In genomic region chr5:148757715-148758114, GRCm38 (mm10) we compare ENCODE assay signal across 22 mouse cellular contexts.
DNase-seq lines count a peak whose midpoint lies in the region; ATAC-seq and TF ChIP-seq lines count a peak whose summit lies in the region.
"Had no signal": no experiment of that assay in that cellular context is flagged by ENCODE, and none has a peak within 500 bp of the region (broad histone marks: within the 10 kb centered on the region; RNA-seq: fewer than 3 reads in every experiment).

No protein-coding gene starts in this region.

- 77% methylated on average over 5 of the region's 5 CpGs for WGBS in hindbrain, postnatal 0 days
- WGBS in hindbrain, embryonic 10.5 days: 77% methylated on average over 5 of the region's 5 CpGs
- WGBS in kidney, postnatal 0 days: 37% methylated on average over 5 of the region's 5 CpGs
- 71% methylated on average over 5 of the region's 5 CpGs for WGBS in embryonic facial prominence, embryonic 12.5 days
- 67% methylated on average over 5 of the region's 5 CpGs for WGBS in limb, embryonic 15.5 days

- H3K36me3 ChIP-seq in hindbrain, postnatal 0 days (ENCODE audit: insufficient read depth, low read length): no peaks in the 10 kb centered on the region
- H3K36me3 ChIP-seq in hindbrain, embryonic 10.5 days: no peaks in the 10 kb centered on the region
- H3K36me3 ChIP-seq in kidney, postnatal 0 days (ENCODE audit: insufficient read depth, low read length): no peaks in the 10 kb centered on the region
- no peaks in the 10 kb centered on the region for H3K36me3 ChIP-seq in embryonic facial prominence, embryonic 12.5 days
- H3K36me3 ChIP-seq in limb, embryonic 15.5 days: no peaks in the 10 kb centered on the region
- H3K36me3 ChIP-seq: G1E; liver, embryonic 12.5 days; stomach, embryonic 15.5 days had no signal

- no peak for TF ChIP-seq CTCF in hindbrain, postnatal 0 days (IDR thresholded peaks at IDR 0.05; ENCODE audit: low read depth)
- TF ChIP-seq CTCF in kidney, postnatal 0 days (IDR thresholded peaks at IDR 0.05; ENCODE audit: low read depth): no peak

- DNase-seq in hindbrain, postnatal 0 days (ENCODE audit: low spot score): no peak
- no peak for DNase-seq in hindbrain, embryonic 10.5 days (ENCODE audit: low spot score)
- DNase-seq in kidney, postnatal 0 days (ENCODE audit: low spot score): no peak
- DNase-seq in kidney, adult 8-10 months: no peak
- no peak for DNase-seq in right cerebral cortex, postnatal 10 days (ENCODE audit: low spot score in 2 of 2)
- no peak for DNase-seq in thymus, postnatal 14 days
- DNase-seq: adrenal gland, postnatal 14 days; cerebellum, adult 11-12 months; cerebellum, adult 9-11 months; gastrocnemius, postnatal 14 days; heart, adult 11 months; lung, adult 2 months; lung, postnatal 14 days; right cerebral cortex, postnatal 14 days had no signal

- no peak overlapping the region for H3K4me3 ChIP-seq in hindbrain, postnatal 0 days (ENCODE audit: low read length)
- no peak overlapping the region for H3K4me3 ChIP-seq in hindbrain, embryonic 10.5 days
- no peak overlapping the region for H3K4me3 ChIP-seq in kidney, postnatal 0 days (replicated peaks; ENCODE audit: low read depth, low read length)
- no peak overlapping the region for H3K4me3 ChIP-seq in embryonic facial prominence, embryonic 12.5 days
- no peak overlapping the region for H3K4me3 ChIP-seq in limb, embryonic 15.5 days
- H3K4me3 ChIP-seq: liver, embryonic 12.5 days; stomach, embryonic 15.5 days had no signal

- peak; percentile 32; the same call in 1 of the 2 replicates for ATAC-seq in hindbrain, postnatal 0 days
- peak; percentile 38 for ATAC-seq in kidney, postnatal 0 days (replicated peaks; ENCODE audit: low FRiP score, low read depth)
- no peak for ATAC-seq in embryonic facial prominence, embryonic 12.5 days (ENCODE audit: insufficient number of reproducible peaks, insufficient read depth, low FRiP score, low TSS enrichment)
- no peak for ATAC-seq in limb, embryonic 15.5 days (ENCODE audit: insufficient number of reproducible peaks, low FRiP score, low TSS enrichment, low read depth)
- ATAC-seq: inflammation-experienced regulatory T-cells, adult 6 months; liver, embryonic 12.5 days had no signal

- H3K9ac ChIP-seq in hindbrain, postnatal 0 days (replicated peaks; ENCODE audit: low read length): no peak overlapping the region
- no peak overlapping the region for H3K9ac ChIP-seq in kidney, postnatal 0 days (ENCODE audit: low read depth, low read length)
- H3K9ac ChIP-seq in embryonic facial prominence, embryonic 12.5 days: no peak overlapping the region
- no peak overlapping the region for H3K9ac ChIP-seq in limb, embryonic 15.5 days
- H3K9ac ChIP-seq: hindbrain, embryonic 14.5 days; liver, embryonic 12.5 days; stomach, embryonic 15.5 days had no signal

- H3K4me1 ChIP-seq in hindbrain, postnatal 0 days (ENCODE audit: insufficient read depth, low read length): no peaks in the 10 kb centered on the region
- H3K4me1 ChIP-seq in hindbrain, embryonic 10.5 days (replicated peaks): peaks cover 16% of the 10 kb centered on the region
- H3K4me1 ChIP-seq in kidney, postnatal 0 days (replicated peaks; ENCODE audit: insufficient read depth, low read length): peaks cover 18% of the 10 kb centered on the region
- peaks cover 7% of the 10 kb centered on the region for H3K4me1 ChIP-seq in embryonic facial prominence, embryonic 12.5 days
- peaks cover 29% of the 10 kb centered on the region for H3K4me1 ChIP-seq in limb, embryonic 15.5 days
- H3K4me1 ChIP-seq: liver, embryonic 12.5 days had no signal

- no peak overlapping the region for H3K27ac ChIP-seq in hindbrain, postnatal 0 days
- H3K27ac ChIP-seq in hindbrain, embryonic 10.5 days: no peak overlapping the region
- H3K27ac ChIP-seq in kidney, postnatal 0 days: peak overlapping the region; percentile 78
- H3K27ac ChIP-seq in embryonic facial prominence, embryonic 12.5 days: peak overlapping the region; percentile 73; the same call in 1 of the 2 replicates
- peak overlapping the region; percentile 62; the same call in 1 of the 2 replicates for H3K27ac ChIP-seq in limb, embryonic 15.5 days
- H3K27ac ChIP-seq: hindbrain, embryonic 14.5 days; liver, embryonic 12.5 days; stomach, embryonic 15.5 days had no signal

- H3K9me3 ChIP-seq in hindbrain, postnatal 0 days (ENCODE audit: low read length): no peaks in the 10 kb centered on the region
- 0 out of 2 replicates have a peak, but pooled peaks cover 6% of the 10 kb centered on the region for H3K9me3 ChIP-seq in hindbrain, embryonic 10.5 days
- H3K9me3 ChIP-seq in kidney, postnatal 0 days (replicated peaks; ENCODE audit: low read length): no peaks in the 10 kb centered on the region
- H3K9me3 ChIP-seq in embryonic facial prominence, embryonic 12.5 days: 0 out of 2 replicates have a peak, but pooled peaks cover 3% of the 10 kb centered on the region
- no peaks in the 10 kb centered on the region for H3K9me3 ChIP-seq in limb, embryonic 15.5 days
- H3K9me3 ChIP-seq: liver, embryonic 12.5 days; stomach, embryonic 15.5 days had no signal

- no peak overlapping the region for H3K4me2 ChIP-seq in hindbrain, postnatal 0 days (ENCODE audit: low read depth, low read length)
- no peak overlapping the region for H3K4me2 ChIP-seq in kidney, postnatal 0 days (ENCODE audit: low read length)
- no peak overlapping the region for H3K4me2 ChIP-seq in embryonic facial prominence, embryonic 12.5 days (replicated peaks)
- no peak overlapping the region for H3K4me2 ChIP-seq in limb, embryonic 15.5 days
- H3K4me2 ChIP-seq: heart, embryonic 11.5 days; hindbrain, embryonic 14.5 days; liver, embryonic 12.5 days; stomach, embryonic 15.5 days had no signal

- no peaks in the 10 kb centered on the region for H3K27me3 ChIP-seq in hindbrain, postnatal 0 days (ENCODE audit: insufficient read depth, low read length)
- H3K27me3 ChIP-seq in hindbrain, embryonic 10.5 days (ENCODE audit: insufficient read depth, poor library complexity, severe bottlenecking): no peaks in the 10 kb centered on the region
- H3K27me3 ChIP-seq in kidney, postnatal 0 days (ENCODE audit: insufficient read depth, low read length): no peaks in the 10 kb centered on the region
- no peaks in the 10 kb centered on the region for H3K27me3 ChIP-seq in embryonic facial prominence, embryonic 12.5 days
- no peaks in the 10 kb centered on the region for H3K27me3 ChIP-seq in limb, embryonic 15.5 days
- H3K27me3 ChIP-seq: stomach, embryonic 15.5 days had no signal

Comparison
In these comparisons a context has a peak if more than half of its experiments do, and no peak if none do; other contexts are left out.
1. ATAC-seq: peak in hindbrain, postnatal 0 days (single experiment) and kidney, postnatal 0 days (single experiment); none in embryonic facial prominence, embryonic 12.5 days (single experiment) and limb, embryonic 15.5 days (single experiment).
2. H3K27ac ChIP-seq: peak in kidney, postnatal 0 days (single experiment), embryonic facial prominence, embryonic 12.5 days (single experiment) and limb, embryonic 15.5 days (single experiment); none in hindbrain, postnatal 0 days (single experiment) and hindbrain, embryonic 10.5 days (single experiment).